Mouse (Mus musculus): ENCODE measurements around the gene Gm3755. TPM values are rescaled to one million over a fixed set of nuclear protein-coding genes. Genes with fewer than 3 reads are reported as not detected.
"Not testable (repeated sequence)": the region's sequence is repeated elsewhere in the genome, so short reads cannot be mapped to it uniquely, and the experiment has no call there.

Gm3755 gene
- total RNA-seq (2021), result not detected
- long read RNA-seq, experiment 1, result 0 reads
- long read RNA-seq, experiment 2, result 0 reads

- DNase-seq, result not testable (repeated sequence)
Measured at GRCm38 (mm10) chr14:7450817-7451216, at the start of gene Gm3755. TSS of gene Gm3755 (minus strand) at chr14:7450917.

GRCm38 (mm10) chr14:7488731-7489130 is 38.0 kb upstream of the Gm3755 start:
- intact Hi-C loops (cut with DNase I); DNase-seq: not testable (repeated sequence)

More at GRCm38 (mm10) chr14:7450817-7451216, at the start of gene Gm3755:
- intact Hi-C loops (cut with DNase I), result not testable (repeated sequence)

GRCm38 (mm10) chr14:7483662-7484061 is 32.9 kb upstream of the Gm3755 start, which contains the start of gene Gm3752:
TSS of gene Gm3752 (minus strand) at chr14:7483762.
- DNase-seq; intact Hi-C loops (cut with DNase I): not testable (repeated sequence)

- intact Hi-C loops (cut with DNase I), result not testable (repeated sequence)
- DNase-seq, result peak in 1 of 2 experiments; percentile 0
Measured at GRCm38 (mm10) chr14:7422496-7422895, 28.2 kb downstream of the Gm3755 start.

Other genes starting within 250 kb of the Gm3755 start
- gene Gm3727, start 186.2 kb downstream of the Gm3755 start, total RNA-seq (2021), result not detected
- gene Gm3739, start 135.9 kb downstream of the Gm3755 start, total RNA-seq (2021), result under 1 TPM; 0.26 to 0.37 TPM
- gene Gm5797, start 118.5 kb downstream of the Gm3755 start, total RNA-seq (2021), result not detected
- not detected for gene Gm8374, start 85.8 kb downstream of the Gm3755 start, total RNA-seq (2021)
- gene Gm3752, start 32.8 kb upstream of the Gm3755 start, total RNA-seq (2021), result under 1 TPM in 1 of 2 experiments, not detected in 1; 0.15 TPM
- gene Gm3558, start 117.6 kb upstream of the Gm3755 start, total RNA-seq (2021), result 1 to 10 TPM; 3.3 TPM
- not detected for gene Gm10338, start 144.7 kb upstream of the Gm3755 start, total RNA-seq (2021)
- not detected for gene Gm10128, start 193.1 kb upstream of the Gm3755 start, total RNA-seq (2021)

Measured in heart, postnatal 14 days (tissue).